Mouse (Mus musculus) kidney, embryonic 16.5 days (tissue): Measurements from ENCODE around the gene Adam21. TPM values are rescaled to one million over a fixed set of nuclear protein-coding genes. Genes with fewer than 3 reads are reported as not detected.
A peak's percentile ranks its signal among the peaks of the same experiment; 100 is the strongest.
"Not testable (repeated sequence)": the region's sequence is repeated elsewhere in the genome, so short reads cannot be mapped to it uniquely, and the experiment has no call there.

Source experiments
- ATAC-seq: fragments of 200-750 bp; cut with Nextera tagmentation; 2 replicates; pipeline ENCODE4 v1.8.0; 2017; ENCODE audit warnings: moderate TSS enrichment; ENCODE audit not compliant: low FRiP score, low TSS enrichment
- H3K27ac ChIP-seq: fragments of 300-500 bp; sonication (generic); 2 replicates; pipeline ENCODE4 v1.5.1; 2014; ENCODE audit warnings: low read length
- H3K27me3 ChIP-seq: fragments of 300-500 bp; sonication (generic); 2 replicates; pipeline ENCODE4 v1.6.1; 2014; ENCODE audit warnings: low read length, control low read depth, mixed read lengths; ENCODE audit not compliant: insufficient read depth
- H3K36me3 ChIP-seq: fragments of 300-500 bp; sonication (generic); 2 replicates; pipeline ENCODE4 v1.6.1; 2014; ENCODE audit warnings: low read length, control low read depth, mixed read lengths; ENCODE audit not compliant: insufficient read depth
- H3K4me1 ChIP-seq: fragments of 300-500 bp; sonication (generic); 2 replicates; pipeline ENCODE4 v1.6.1; 2014; ENCODE audit warnings: low read length, control low read depth, mixed read lengths; ENCODE audit not compliant: insufficient read depth
- H3K4me2 ChIP-seq: fragments of 300-500 bp; sonication (generic); replicated peaks from 2 replicates; pipeline ENCODE4 v1.6.1; 2014; ENCODE audit warnings: low read depth, low read length
- H3K4me3 ChIP-seq: fragments of 300-500 bp; sonication (generic); 2 replicates; pipeline ENCODE4 v1.5.1; 2014; ENCODE audit warnings: mild to moderate bottlenecking, low read length
- H3K9ac ChIP-seq: fragments of 300-500 bp; sonication (generic); replicated peaks from 2 replicates; pipeline ENCODE4 v1.6.1; 2014; ENCODE audit warnings: low read length
- H3K9me3 ChIP-seq: fragments of 300-500 bp; sonication (generic); 2 replicates; pipeline ENCODE4 v1.6.1; 2016; ENCODE audit warnings: low read length, control low read depth
- WGBS: fragments of 180-500 bp; shearing (Covaris S2); extraction: QIAGEN DNeasy Blood & Tissue Kit; methylation state at CpG from one replicate; pipeline ENCODE4 v1.1.7; 2014; 5-methylcytosine and 5-hydroxymethylcytosine counted together
- polyA plus RNA-seq: library from polyadenylated mRNA; unstranded; fragments of >200 nt; fragmentation: Nextera tagmentation; extraction: Ambion mirVana; gene quantifications from 2 replicates; pipeline ENCODE4 v1.2.1, GENCODE M21; 2015

The Adam21 gene
- polyA plus RNA-seq, 1 experiment from 2014 or later: 0.39 TPM

- 89% methylated on average over 3 of the region's 3 CpGs for WGBS
- no peak for ATAC-seq
- Histone ChIP-seq H3K9me3 (no peaks in the 10 kb centered on the region), H3K36me3 (no peaks in the 10 kb centered on the region), H3K4me3 (no peak overlapping the region), H3K27me3 (no peaks in the 10 kb centered on the region), H3K9ac (no peak overlapping the region), H3K27ac (no peak overlapping the region), H3K4me2 (no peak overlapping the region), H3K4me1 (no peaks in the 10 kb centered on the region)
These were observed 19.0 kb downstream of the Adam21 start for GRCm38 (mm10) chr12:81549286-81549685.

- H3K4me1 ChIP-seq: no peaks in the 10 kb centered on the region
- no peak for ATAC-seq
- H3K27ac ChIP-seq: no peak overlapping the region
- H3K4me3 ChIP-seq: no peak overlapping the region
- no peak overlapping the region for H3K4me2 ChIP-seq
- WGBS: 75% methylated on average over 4 of the region's 4 CpGs
- no peak overlapping the region for H3K9ac ChIP-seq
- H3K36me3 ChIP-seq: no peaks in the 10 kb centered on the region
- no peaks in the 10 kb centered on the region for H3K9me3 ChIP-seq
- H3K27me3 ChIP-seq: no peaks in the 10 kb centered on the region
These were observed 21.1 kb downstream of the Adam21 start for GRCm38 (mm10) chr12:81547163-81547562.

GRCm38 (mm10) chr12:81533029-81533419, 35.2 kb downstream of the Adam21 start:
- Histone ChIP-seq H3K9ac (peak overlapping the region; percentile 86), H3K4me2 (peak overlapping the region; percentile 59), H3K9me3 (no peaks in the 10 kb centered on the region), H3K4me3 (peak overlapping the region; percentile 95), H3K27me3 (no peaks in the 10 kb centered on the region), H3K4me1 (peaks cover 3% of the 10 kb centered on the region; the same call in 1 of the 2 replicates), H3K27ac (peak overlapping the region; percentile 87), H3K36me3 (no peaks in the 10 kb centered on the region)
- no peak for ATAC-seq
- WGBS: 36% methylated on average over 4 of the region's 4 CpGs

- H3K4me2 ChIP-seq: peak within 1 kb of the TSS; percentile 59
- H3K9me3 ChIP-seq: no peaks in the 10 kb centered on the region
- peak within 1 kb of the TSS; percentile 86 for H3K9ac ChIP-seq
- no peaks in the 10 kb centered on the region for H3K36me3 ChIP-seq
- peaks cover 3% of the 10 kb centered on the region; the same call in 1 of the 2 replicates for H3K4me1 ChIP-seq
- peak; percentile 97 for ATAC-seq
- peak within 1 kb of the TSS; percentile 87 for H3K27ac ChIP-seq
- under 1% methylated on average over 46 of the region's 46 CpGs for WGBS
- H3K4me3 ChIP-seq: peak within 1 kb of the TSS; percentile 95
- no peaks in the 10 kb centered on the region for H3K27me3 ChIP-seq
These were observed 35.8 kb downstream of the Adam21 start, which contains the start of the genes Gm20498 and Synj2bp for GRCm38 (mm10) chr12:81532316-81533028. TSS of gene Gm20498 (minus strand) at chr12:81532905. TSS of gene Synj2bp (minus strand) at chr12:81532911.

- not testable (repeated sequence) for ATAC-seq, H3K36me3 ChIP-seq, H3K9me3 ChIP-seq, H3K9ac ChIP-seq, H3K4me3 ChIP-seq, H3K4me1 ChIP-seq, H3K27ac ChIP-seq, H3K4me2 ChIP-seq, H3K27me3 ChIP-seq
- 84% methylated on average over 5 of the region's 8 CpGs for WGBS
These were observed 37.7 kb downstream of the Adam21 start for GRCm38 (mm10) chr12:81530587-81530986.

Other genes with a start within 250 kb of the Adam21 start
- gene Slc8a3, start 235.3 kb downstream of the Adam21 start, polyA plus RNA-seq: 0.27 and 0.42 TPM in 2 replicates
- gene Gm4787, start 189.0 kb downstream of the Adam21 start, polyA plus RNA-seq: 0.24 and 0.29 TPM in 2 replicates
- gene Adam4, start 146.5 kb downstream of the Adam21 start, polyA plus RNA-seq: 0.36 and 0.81 TPM in 2 replicates
- 113 and 124 TPM in 2 replicates for gene Cox16, start 83.3 kb downstream of the Adam21 start, polyA plus RNA-seq
- 29.4 and 35.0 TPM in 2 replicates for gene Gm20498, start 35.6 kb downstream of the Adam21 start, polyA plus RNA-seq
- 43.6 and 45.5 TPM in 2 replicates for gene Synj2bp, start 35.6 kb downstream of the Adam21 start, polyA plus RNA-seq
- gene Med6, start 26.5 kb upstream of the Adam21 start, polyA plus RNA-seq: 60.8 and 63.9 TPM in 2 replicates
- 1.0 and 1.8 TPM in 2 replicates for gene Ttc9, start 62.8 kb upstream of the Adam21 start, polyA plus RNA-seq
- 0.73 and 0.97 TPM in 2 replicates for gene Map3k9, start 212.7 kb upstream of the Adam21 start, polyA plus RNA-seq